Mouse (Mus musculus) thymus, adult 2 months (tissue): ENCODE measurements around the gene Anks1b.

Experiments used
- CTCF ChIP-seq: fragments of 200-500 bp; IDR thresholded peaks from 2 replicates; pipeline ENCODE4 v1.5.1; 2012; ENCODE audit warnings: mild to moderate bottlenecking, control low read depth, low read length, moderate library complexity, borderline replicate concordance; ENCODE audit not compliant: control insufficient read depth, poor library complexity, insufficient read depth; ENCODE audit errors: extremely low read depth
- POLR2A ChIP-seq: fragments of 200-500 bp; IDR thresholded peaks from 2 replicates; pipeline ENCODE4 v1.6.1; 2012; ENCODE audit warnings: mild to moderate bottlenecking, low read length, control low read depth, moderate library complexity; ENCODE audit not compliant: control insufficient read depth, poor library complexity, insufficient read depth; ENCODE audit errors: extremely low read depth

- TF ChIP-seq POLR2A (no peak), CTCF (no peak)
These were observed 620.1 kb downstream of the Anks1b start for GRCm38 (mm10) chr10:90493436-90493835.
